Mouse (Mus musculus) regulatory T cell (primary cell): ENCODE measurements at regions not wholly inside any gene's neighbourhood (a gene's known extent, or its start where the extent isn't known, plus 50 kb on each side); places are given as distances from the start of the nearest gene placed in this dataset.

Experiments used
- in situ Hi-C: fragments of 300-600 bp; cut with MboI, MseI; formaldehyde crosslinking; loops from one replicate; pipeline ENCODE4 v1.15.1; 2025; ENCODE audit warnings: high pct_unique_total_duplicates

DNA sequence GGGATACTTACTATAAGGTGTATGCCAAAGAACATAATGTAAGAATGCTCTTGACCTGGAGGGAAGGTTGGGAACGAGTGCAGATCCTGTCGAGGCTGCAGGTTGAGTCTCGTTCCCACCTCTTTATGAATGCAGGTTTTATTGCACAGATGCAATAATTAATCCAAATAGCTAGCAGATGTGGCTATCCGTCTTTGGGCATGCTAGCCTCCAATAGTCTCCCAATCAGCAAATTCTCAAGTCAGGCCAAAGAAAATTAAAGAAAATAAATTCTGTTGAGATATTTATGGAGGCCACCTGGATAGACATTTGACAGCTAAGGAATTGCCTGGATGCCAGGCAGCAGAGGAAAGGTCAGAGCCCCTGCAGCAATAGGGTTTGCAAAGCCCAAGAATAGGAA is 175.7 kb upstream of the Spag17 start:
- in situ Hi-C loops = loop anchor here (5.0 kb wide), 1 partner anchor 107 kb away; no protein-coding TSS in a partner anchor

GRCm38 (mm10) chr3:99716381-99716780 is 168.8 kb upstream of the Spag17 start:
- in situ Hi-C loops = no loop called here

DNA sequence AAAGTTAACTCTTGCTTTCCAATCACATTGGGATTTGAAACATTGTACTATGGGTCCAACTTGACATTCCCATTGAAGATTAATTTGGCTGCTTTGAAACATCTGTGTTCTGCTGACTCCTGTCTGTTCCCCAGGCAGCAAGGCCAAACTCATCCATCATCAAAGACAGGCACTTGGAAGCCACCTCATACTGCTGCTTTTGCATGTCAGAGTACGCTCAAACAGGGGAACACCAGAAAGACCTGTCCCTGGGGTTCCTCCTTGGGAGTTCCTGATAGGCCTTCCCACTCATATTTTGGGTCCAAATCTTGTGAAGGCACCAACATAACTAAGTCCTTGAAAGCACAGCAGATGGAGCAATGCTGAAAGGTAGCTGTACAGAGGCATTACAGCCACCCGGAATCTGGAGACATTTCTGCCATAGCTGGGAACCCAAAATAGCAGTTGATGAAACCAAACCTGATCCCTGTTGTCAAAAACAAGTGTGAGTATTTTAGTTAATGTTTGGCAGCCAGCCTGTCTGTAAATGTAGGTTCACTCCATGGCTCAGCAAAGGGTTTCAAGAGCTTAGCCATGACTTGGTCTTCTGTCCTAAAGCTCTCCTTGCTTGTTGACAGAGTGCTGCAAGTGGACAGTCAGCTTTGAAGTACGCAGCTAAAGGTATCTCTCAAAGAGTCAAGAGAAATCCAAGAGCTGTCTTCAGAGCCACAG is 147.0 kb upstream of the Spag17 start:
- in situ Hi-C loops = no loop called here

- in situ Hi-C loops = no loop called here
Observed at GRCm38 (mm10) chr3:99739654-99740053, 145.6 kb upstream of the Spag17 start.

DNA sequence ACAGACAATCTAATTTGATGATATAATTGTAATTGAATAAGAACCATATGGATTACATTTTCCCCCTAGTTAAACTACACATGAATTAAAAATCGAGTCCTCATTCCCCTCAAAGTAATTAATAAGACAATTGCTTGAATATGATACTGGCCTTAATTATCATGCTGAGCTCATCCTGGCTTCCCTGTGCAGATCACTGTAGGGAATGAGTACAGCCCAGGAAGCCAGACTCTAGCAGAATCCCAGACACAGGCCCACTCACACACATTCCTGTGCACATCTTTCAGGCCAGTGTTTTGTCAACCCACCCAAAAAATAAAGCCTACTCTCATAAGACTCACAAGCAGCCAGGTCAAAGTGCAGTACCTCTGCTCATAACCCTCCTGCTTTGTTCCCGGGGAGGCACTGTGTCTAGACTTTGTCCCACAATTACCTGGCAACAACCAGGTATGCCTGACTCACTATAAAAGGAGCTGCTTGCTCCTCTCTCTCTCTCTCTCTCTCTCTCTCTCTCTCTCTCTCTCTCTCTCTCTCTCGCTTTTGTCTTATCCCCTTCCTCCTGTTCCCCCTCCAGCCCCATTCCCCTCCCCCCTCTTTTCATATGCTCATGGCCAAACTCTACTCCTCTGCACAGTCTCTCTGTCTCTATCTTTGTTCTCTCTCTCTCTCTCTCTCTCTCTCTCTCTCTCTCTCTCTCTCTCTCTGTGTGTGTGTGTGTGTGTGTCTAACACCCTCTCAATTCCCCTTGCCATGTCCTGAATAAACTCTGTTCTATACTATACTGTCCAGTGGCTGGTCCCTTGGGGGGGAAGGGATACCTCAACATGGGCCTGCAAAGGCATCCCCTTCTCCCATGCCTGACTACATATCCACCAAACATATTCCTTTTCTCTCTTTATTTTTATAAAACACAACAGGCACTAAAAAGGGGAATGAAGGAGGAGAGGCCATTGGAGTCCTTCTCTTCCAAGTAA is 143.7 kb upstream of the Spag17 start:
- in situ Hi-C loops = no loop called here

DNA sequence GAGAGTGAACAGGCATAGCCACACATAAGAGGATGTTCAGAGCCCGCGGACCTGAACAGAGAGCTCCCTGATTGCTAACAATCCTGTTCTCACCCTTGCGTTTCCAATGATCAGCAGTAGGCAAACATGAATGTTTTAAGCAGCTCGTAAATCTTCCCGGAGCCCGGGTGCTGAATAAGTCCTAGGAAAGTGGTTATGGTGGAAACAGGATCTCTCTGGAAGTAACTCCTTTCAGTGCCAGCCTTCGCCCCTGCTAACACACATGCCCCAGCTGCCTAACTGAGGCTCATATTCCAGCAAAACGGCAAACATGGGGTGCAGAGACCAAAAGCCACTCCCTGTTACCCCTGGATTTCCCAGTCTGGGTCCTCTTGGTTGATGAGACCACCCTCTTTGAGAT is 135.5 kb upstream of the Spag17 start:
- in situ Hi-C loops = no loop called here

DNA sequence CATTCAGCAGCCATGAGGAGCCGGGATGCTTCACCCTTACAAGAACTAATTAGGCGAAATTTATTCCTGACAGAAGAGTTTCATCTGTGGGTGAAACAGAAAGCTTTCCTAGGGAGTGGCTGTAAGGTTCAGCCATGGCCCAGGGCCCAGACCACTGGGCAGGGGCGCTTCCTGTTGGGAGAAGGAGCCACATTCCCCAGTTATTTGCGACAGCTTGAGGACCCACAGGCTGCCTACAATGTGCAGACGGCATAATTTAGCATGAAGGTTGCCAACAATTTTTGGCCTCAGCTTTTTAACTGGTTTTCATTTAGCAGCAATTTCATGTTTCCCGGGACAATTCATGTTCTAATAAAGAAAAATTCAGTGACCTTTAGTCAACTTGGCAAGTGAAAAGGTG is 106.7 kb upstream of the Spag17 start:
- in situ Hi-C loops = no loop called here

DNA sequence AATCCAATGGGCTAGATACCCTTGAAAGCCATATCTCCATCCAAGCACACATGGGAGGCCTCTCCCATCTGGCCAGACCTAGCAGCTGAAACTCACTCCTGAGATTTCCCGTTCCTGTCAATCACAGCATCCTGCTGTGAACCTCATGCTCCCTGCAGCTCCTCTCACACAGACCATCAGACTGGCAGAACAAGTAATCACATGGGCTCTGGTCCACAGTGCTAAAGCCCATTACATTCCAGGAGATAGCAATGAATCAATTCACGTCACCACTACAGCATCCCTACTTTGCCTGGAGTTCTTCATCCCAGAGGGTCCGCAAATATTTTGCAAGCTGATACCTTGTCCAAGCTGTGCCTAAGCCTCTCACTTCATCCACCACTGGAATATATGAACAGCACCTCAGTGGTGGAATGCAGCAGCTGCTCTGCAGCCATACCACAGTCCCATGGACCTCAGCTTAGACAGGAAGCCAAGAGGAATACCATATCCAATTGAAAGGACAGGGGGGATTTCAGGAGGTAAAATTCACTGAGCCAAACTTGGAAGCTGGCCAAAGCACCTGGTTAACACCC is 99.2 kb upstream of the Spag17 start:
- in situ Hi-C loops = no loop called here

- in situ Hi-C loops = no loop called here
Observed at GRCm38 (mm10) chr3:99791316-99791715, 93.9 kb upstream of the Spag17 start.

DNA sequence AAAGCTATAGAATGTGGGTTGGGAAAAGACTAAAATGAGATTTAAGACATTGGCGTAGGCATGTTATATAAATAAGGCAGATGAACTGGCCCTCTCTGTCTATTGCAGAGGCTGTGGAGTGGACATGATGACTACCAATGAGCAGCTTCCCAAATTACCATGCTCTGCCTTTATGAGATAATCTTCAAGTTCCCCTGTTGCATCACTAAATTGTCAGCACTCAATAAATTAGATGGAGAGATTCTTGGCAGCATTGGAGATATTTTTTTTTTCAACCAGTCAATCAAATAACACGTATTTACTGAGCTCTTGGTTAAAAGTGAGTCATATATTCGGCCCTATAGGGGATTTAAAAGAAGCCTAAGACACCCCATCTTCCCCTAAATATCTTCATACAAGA is 91.6 kb upstream of the Spag17 start:
- in situ Hi-C loops = no loop called here

DNA sequence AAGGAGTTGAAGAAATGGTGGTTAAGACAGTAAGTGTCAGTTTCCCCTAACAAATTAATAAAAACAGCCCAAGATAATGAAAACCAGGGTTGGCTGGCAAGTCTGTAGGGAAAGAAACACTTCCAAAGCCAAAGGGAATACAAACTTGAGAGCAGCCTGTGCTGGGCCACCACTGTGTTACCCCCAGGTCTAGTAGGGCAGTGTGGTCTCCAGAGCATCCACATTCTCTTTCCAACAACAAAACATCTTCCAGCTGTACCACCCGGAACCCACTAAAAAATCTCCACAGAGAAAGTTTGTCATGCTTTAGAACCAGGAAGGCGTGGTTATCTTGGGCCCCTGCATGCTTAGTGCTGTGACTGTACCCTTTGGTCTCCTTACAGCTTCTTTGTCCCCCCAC is 89.4 kb upstream of the Spag17 start:
- in situ Hi-C loops = no loop called here

- in situ Hi-C loops = no loop called here
Observed at GRCm38 (mm10) chr3:99797791-99798190, 87.4 kb upstream of the Spag17 start.

DNA sequence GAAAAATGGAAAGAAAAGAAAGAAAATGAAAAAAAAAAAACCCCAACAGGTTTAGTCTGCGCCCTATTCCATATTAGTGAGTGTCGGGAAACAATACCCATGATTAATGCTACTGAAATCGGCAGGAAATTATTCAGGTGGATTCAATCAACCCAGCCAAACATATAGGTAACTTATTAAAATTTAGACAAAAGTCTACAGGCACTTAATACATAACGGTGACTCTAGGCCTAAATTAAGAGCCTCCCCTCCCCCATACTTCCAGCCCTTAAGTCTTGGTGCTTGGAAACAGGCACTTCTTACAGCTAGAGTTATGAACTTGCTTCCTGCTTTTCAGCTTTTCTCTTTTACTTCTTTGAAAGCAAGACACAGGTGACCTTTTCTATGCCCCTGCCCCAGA is 74.7 kb upstream of the Spag17 start:
- in situ Hi-C loops = loop anchor here (5.0 kb wide), 1 partner anchor 72 kb away; no protein-coding TSS in a partner anchor

GRCm38 (mm10) chr3:99811276-99811675 is 73.9 kb upstream of the Spag17 start:
- in situ Hi-C loops = loop anchor here (5.0 kb wide), 1 partner anchor 71 kb away; no protein-coding TSS in a partner anchor

- in situ Hi-C loops = loop anchor here (5.0 kb wide), 1 partner anchor 69 kb away; no protein-coding TSS in a partner anchor
Observed at GRCm38 (mm10) chr3:99812836-99813235, 72.4 kb upstream of the Spag17 start.

- in situ Hi-C loops = no loop called here
Observed at GRCm38 (mm10) chr3:99815115-99815514, 70.1 kb upstream of the Spag17 start.

GRCm38 (mm10) chr3:99817965-99818364 is 67.2 kb upstream of the Spag17 start:
- in situ Hi-C loops = no loop called here

- in situ Hi-C loops = no loop called here
Observed at GRCm38 (mm10) chr3:99822735-99823134, 62.5 kb upstream of the Spag17 start.

DNA sequence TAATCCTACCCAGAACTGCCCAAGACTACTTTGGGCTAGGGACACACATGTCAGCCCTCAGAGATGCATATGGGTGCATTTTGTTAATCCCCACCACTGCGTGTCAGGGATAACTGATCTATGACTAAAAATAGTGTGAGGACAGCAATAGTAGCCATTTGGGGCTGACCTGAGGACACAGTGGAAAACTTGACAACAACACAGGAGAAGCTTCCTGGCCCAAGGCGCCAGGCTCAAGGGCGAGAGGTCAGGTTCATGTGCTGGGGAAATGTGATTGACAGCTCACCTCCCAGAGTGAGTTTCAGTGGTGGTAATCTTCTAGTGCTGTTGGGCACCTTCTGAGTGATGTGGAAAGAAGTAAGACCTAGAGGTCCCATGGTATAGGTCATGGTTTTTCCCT is 62.0 kb upstream of the Spag17 start:
- in situ Hi-C loops = no loop called here
